Mouse (Mus musculus) testis, adult 10 weeks (tissue): ENCODE data around the gene Gm21679. TPM values are rescaled to one million over a fixed set of nuclear protein-coding genes. Genes with fewer than 3 reads are reported as not detected.

ENCODE experiments used
- polyA plus RNA-seq: library from polyadenylated mRNA; stranded (reverse); fragments of 350-450 nt; fragmentation: Illumina TruSeq; extraction: RNeasy Lipid Tissue Mini Kit (QIAGEN cat#74804); gene quantifications from one replicate; pipeline ENCODE4 v1.2.3, GENCODE M21; 2014; ENCODE audit warnings: low read depth, low replicate concordance

Gene Gm21679
- polyA plus RNA-seq, result not detected

GRCm38 (mm10) chrY:29683270-29683669 lies at the start of gene Gm21679:
Gene Gm21679, minus strand, starts transcription at chrY:29683370.

